Mouse (Mus musculus) A20 (cell line): ENCODE data around the gene Fam78a.
"Not testable (repeated sequence)": the region's sequence is repeated elsewhere in the genome, so short reads cannot be mapped to it uniquely, and the experiment has no call there.

Experiments used
- DNase-seq: peaks from one replicate; pipeline ENCODE4 v3.0.0-alpha.2; 2011; ENCODE audit warnings: low read depth, low spot score

Fam78a gene

DNA sequence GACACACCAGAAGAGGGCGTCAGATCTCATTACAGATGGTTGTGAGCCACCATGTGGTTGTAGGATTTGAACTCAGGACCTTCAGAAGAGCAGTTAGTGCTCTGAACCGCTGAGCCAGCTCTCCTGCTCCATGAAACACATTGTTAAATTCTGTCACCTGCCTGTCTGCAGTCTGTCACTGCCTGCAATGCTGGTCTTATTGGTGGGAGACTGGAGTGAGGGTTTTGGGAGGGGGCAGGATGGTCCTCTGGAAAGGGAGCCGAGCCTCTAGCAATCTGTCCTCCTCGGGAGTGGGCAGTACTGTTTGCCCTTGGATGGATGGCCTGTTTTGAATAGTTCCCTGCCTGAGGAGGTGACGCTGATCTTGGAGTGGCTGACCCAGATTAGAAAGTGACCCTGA, 40.8 kb downstream of the Fam78a start:
- DNase-seq: no peak

DNA sequence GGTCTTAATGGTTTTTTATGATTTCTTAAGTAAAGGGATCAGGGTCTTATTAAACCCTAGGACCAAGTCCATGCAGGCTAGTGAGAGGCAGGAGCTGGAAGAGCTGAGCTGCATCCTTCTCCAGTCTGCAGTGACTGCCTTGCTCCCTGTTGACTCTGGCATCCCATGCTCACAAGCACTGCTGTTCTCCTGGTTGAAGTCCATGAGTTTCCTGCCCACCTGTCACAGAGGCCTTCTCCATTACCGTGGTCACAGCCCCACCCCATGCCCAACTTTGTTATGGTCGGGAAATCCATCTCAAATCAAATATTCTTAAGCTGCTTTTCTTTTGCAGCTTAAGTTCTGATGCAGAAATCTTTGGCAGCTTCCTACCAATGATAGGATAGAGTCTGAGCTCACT, 43.6 kb downstream of the Fam78a start:
- DNase-seq: no peak

DNA sequence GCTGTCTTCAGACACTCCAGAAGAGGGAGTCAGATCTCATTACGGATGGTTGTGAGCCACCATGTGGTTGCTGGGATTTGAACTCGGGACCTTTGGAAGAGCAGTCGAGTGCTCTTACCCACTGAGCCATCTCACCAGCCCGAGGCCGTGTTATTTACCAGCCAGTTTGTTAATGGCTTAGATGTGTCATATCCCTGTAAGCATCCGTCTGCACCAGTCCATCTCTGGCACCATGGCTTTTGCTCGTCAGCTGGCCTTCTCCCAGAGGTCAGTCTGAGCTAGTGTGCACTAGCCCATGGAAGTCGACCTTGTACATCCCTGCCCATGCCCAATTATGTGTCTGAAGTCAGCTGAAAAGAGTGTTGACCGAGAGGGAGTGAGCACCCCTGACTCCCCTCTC, 44.0 kb downstream of the Fam78a start:
- DNase-seq: not testable (repeated sequence)

DNA sequence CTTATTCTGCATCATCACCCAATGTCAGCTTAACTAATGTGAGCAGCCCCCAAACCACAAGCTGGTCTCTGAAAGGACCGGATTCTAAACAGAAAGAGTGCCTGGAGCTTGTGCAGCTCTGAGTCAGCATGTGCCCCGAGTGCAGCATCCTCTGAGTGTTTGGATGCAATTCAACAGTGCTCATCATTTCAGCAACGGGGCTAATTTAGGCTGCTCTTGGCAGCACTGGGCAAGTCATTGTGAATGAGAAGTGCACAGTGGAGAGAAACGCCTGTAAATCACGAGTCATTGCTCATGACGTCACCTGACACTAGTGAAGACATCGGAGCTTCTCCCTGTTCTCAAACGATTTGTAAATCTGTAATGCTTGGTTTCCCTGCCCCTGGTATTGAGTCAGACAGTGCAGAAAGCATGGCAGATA, 46.0 kb downstream of the Fam78a start:
- no peak for DNase-seq

DNA sequence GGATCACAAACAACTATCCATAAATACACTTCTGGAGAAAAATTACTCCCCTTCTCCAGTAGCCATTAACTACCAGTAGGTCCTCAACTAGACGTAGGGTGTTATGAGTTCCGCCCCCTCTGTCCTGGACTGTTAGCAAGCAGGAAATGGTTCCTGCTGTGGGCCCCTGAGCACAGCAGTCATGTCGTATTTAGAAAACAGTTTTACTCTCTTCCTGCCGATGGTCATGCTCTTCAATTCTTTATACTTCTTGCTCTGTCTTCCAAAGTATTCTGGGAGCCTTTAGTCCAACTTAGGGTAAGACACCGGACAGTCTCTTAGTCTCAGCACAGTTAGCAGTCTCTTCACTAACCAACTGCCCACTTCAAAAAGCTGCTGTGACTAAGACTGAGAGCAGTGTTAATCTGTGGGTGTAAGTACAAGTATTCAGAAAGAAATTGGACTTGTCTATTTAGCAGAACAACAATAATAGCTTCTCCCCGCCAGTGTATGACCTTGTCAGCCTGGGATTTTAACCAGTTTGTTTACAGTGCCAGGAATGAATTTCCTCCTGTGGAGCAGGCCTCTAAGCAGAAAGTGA, 47.3 kb downstream of the Fam78a start:
- peak; percentile 54 for DNase-seq

DNA sequence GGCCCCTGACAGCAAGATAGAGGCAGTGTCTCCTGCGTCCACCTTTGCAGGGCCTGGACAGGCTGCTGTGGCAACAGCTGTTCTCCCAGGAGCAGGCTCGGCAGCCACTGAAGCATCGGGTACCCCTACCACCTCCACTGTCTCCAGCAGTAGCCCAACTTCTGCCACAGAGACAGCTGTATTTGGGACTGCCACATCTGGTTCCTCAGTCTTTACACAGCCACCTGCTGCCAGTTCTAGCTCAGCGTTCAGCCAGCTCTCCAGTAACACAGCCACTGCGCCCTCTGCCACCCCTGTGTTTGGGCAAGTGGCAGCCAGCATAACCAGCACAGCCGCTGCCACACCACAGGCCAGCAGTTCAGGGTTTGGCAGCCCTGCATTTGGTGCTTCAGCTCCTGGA, 50.5 kb downstream of the Fam78a start:
- no peak for DNase-seq

DNA sequence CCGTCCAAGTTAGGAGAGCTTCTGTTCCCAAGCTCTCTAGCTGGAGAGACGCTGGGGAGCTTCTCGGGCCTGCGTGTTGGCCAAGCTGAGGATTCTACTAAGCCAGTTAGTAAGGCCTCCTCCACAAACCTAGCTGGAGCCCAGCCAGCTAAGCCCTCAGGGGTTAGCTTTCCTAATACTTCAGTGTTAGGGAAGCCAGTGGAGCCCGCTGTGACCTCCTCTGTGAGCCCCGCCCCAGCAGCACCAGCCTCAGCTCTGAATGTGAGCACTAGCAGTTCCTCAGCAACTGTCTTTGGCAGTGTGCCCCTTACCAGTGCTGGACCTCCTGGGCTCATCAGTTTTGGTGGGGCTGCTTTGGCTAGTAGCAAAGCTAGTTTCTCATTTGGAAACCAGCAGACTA, 51.2 kb downstream of the Fam78a start:
- DNase-seq: no peak

DNA sequence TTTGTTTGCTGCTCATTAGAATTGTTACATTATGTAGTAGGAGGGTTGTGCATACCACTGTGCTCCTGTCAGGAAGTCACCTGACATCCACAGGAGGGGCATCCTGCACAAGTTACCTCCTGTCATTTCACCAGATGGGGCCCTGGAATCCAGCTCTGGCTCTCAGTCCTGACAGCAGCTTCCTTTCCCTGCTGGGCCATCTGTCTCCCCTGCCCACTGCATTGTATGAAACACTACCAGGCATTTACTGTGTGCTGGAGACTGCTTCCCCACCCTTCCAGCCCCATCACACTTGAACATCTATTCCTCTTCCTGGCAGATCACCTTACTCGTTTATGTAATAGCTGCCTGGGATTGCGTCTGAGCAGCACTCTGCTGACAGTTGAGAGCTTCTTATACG, 55.0 kb downstream of the Fam78a start:
- no peak for DNase-seq

DNA sequence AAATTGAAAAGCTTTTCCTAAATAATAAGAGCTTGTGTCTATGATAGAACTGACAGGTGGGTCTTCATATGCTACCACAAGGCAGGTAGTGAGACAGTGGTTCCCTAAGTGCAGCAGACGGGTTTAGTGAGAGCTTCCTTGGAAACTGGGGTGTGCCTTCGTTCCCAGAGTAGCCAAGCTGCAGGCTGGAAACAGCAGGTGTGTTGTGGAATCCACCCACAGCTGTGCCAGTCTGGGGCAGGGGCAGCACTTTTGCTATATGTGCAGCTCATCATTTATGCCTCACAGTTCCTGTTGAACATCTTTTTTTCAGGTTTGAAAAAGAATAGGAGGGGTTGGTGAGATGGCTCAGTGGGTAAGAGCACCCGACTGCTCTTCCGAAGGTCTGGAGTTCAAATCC, 60.3 kb downstream of the Fam78a start:
- no peak for DNase-seq

DNA sequence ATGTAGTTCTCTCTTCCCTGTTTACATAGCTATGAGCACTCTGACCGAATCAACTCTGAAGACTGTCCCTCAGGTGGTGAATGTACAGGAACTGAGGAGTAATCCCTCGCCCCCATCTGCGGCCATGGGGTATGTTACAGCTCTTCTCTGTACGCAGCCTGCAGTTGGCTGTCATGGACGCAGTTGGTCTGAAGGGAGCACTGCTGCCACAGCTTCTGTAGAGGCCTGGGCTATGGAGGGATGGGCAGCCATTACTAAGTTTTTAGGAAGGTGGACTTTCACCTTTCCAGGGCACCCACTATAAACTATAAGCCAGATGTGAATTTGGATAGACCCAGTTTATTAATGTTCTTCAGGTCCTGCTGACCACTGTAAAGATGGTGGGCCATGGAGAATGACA, 64.4 kb downstream of the Fam78a start:
- DNase-seq: no peak

DNA sequence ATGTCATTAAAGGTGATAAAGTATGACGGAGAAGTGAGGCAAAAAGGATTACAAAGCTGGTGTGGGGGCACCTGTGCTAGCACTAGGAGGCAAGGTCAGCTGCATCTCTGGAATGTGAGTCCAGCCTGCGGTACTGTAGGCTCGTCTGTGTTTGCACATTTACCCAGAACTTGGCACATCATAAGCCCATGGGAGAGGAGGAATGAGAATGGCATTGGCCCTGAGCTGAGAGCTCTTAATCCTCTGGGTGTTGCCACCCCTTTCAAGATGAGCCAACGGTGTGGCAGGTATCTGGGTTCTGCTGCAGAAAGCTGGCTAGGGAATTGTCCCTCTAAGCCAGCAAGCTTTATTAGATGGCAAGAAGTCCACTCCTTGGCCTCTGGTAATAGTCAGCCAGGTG, 65.0 kb downstream of the Fam78a start:
- DNase-seq: no peak

DNA sequence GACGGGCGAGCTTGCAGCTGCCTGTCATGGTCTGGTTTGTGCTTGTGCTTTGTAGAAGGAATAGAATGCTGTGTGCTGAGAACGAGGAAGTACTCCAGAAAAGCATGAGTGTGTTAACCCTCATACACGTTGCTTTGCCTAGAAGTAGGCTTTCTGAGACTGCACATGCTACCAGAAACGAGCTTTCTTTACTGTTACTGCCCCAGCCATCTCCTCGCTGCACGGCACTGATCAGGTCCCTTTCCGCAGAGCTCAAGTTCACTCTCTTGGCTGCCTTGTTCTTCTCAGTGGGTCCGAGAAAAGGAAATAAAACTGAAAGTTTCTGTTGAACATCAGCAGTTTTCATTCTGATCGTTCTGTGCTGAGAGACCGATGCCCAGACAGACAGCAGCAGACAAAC, 75.9 kb downstream of the Fam78a start:
- DNase-seq: peak; percentile 73

DNA sequence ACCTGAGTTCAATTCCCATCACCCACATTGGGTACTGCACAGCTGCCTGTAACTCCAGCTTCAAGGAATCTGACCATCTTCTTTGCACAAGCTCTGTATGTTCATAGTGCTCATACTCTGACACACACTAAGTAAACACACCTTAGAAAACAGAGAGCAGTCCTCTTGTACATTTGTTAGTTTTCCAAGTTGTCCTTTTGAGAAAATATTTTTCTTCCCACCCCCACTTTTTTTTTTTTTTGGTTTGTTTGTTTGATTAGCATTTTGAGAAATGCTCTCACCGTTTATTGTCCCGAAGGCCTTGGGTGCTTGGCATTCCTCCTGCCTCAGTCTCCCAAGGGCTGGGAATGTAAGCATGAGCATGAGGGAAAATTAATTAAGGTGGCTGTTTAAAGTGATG, 76.3 kb downstream of the Fam78a start:
- DNase-seq: no peak
